ENCODE assay signal across 13 mouse cellular contexts in genomic region chr16:32784840-32785239, GRCm38 (mm10). TPM values are rescaled to one million over a fixed set of nuclear protein-coding genes. Genes with fewer than 3 reads are reported as not detected.
DNase-seq lines count a peak whose midpoint lies in the region; ATAC-seq and TF ChIP-seq lines count a peak whose summit lies in the region.
"Had no signal": no experiment of that assay in that cellular context is flagged by ENCODE, and none has a peak within 500 bp of the region (broad histone marks: within the 10 kb centered on the region; RNA-seq: fewer than 3 reads in every experiment).

No protein-coding gene starts in this region.

- H3K36me3 ChIP-seq in forebrain, postnatal 0 days (ENCODE audit: insufficient read depth): no peaks in the 10 kb centered on the region
- H3K36me3 ChIP-seq in forebrain, embryonic 16.5 days (ENCODE audit: control insufficient read depth, insufficient read depth): no peaks in the 10 kb centered on the region
- H3K36me3 ChIP-seq in hindbrain, embryonic 11.5 days (ENCODE audit: control insufficient read depth, insufficient read depth, low read length): no peaks in the 10 kb centered on the region

- no peaks in the 10 kb centered on the region for H3K9me3 ChIP-seq in forebrain, postnatal 0 days (ENCODE audit: low read length)
- H3K9me3 ChIP-seq in forebrain, embryonic 16.5 days (ENCODE audit: control insufficient read depth, low read length): no peaks in the 10 kb centered on the region
- no peaks in the 10 kb centered on the region for H3K9me3 ChIP-seq in hindbrain, embryonic 11.5 days (ENCODE audit: control insufficient read depth, low read length)

- H3K9ac ChIP-seq in forebrain, postnatal 0 days: no peak overlapping the region
- no peak overlapping the region for H3K9ac ChIP-seq in forebrain, embryonic 16.5 days (replicated peaks; ENCODE audit: low read depth, low read length)
- no peak overlapping the region for H3K9ac ChIP-seq in hindbrain, embryonic 11.5 days (ENCODE audit: low read depth, low read length)
- H3K9ac ChIP-seq: liver, embryonic 14.5 days had no signal

- no peak for TF ChIP-seq CTCF in forebrain, postnatal 0 days (IDR thresholded peaks at IDR 0.05; ENCODE audit: low read depth)

- H3K27me3 ChIP-seq in forebrain, postnatal 0 days (ENCODE audit: insufficient read depth, low read length): no peaks in the 10 kb centered on the region
- no peaks in the 10 kb centered on the region for H3K27me3 ChIP-seq in forebrain, embryonic 16.5 days (replicated peaks; ENCODE audit: control insufficient read depth, insufficient read depth, low read length)
- no peaks in the 10 kb centered on the region for H3K27me3 ChIP-seq in hindbrain, embryonic 11.5 days (ENCODE audit: control insufficient read depth, insufficient read depth, low read length)

- no peak overlapping the region for H3K4me2 ChIP-seq in forebrain, postnatal 0 days (ENCODE audit: low read depth)
- H3K4me2 ChIP-seq in forebrain, embryonic 16.5 days (ENCODE audit: low read length): no peak overlapping the region
- H3K4me2 ChIP-seq in hindbrain, embryonic 11.5 days (replicated peaks; ENCODE audit: low read depth, low read length): no peak overlapping the region

- no peaks in the 10 kb centered on the region for H3K4me1 ChIP-seq in forebrain, postnatal 0 days (ENCODE audit: insufficient read depth)
- H3K4me1 ChIP-seq in forebrain, embryonic 16.5 days (replicated peaks; ENCODE audit: control insufficient read depth, insufficient read depth, low read length): peaks cover 3% of the 10 kb centered on the region; the same call in 1 of the 2 replicates
- no peaks in the 10 kb centered on the region for H3K4me1 ChIP-seq in hindbrain, embryonic 11.5 days (replicated peaks; ENCODE audit: control insufficient read depth, insufficient read depth, low read length)

- no peak overlapping the region for H3K27ac ChIP-seq in forebrain, postnatal 0 days (ENCODE audit: low read depth, low read length)
- H3K27ac ChIP-seq in forebrain, embryonic 16.5 days (ENCODE audit: low read length): no peak overlapping the region
- no peak overlapping the region for H3K27ac ChIP-seq in hindbrain, embryonic 11.5 days (ENCODE audit: low read depth, low read length)
- H3K27ac ChIP-seq: kidney, postnatal 0 days; liver, embryonic 14.5 days had no signal

- H3K4me3 ChIP-seq in forebrain, postnatal 0 days (ENCODE audit: low read depth, low read length): no peak overlapping the region
- H3K4me3 ChIP-seq in forebrain, embryonic 16.5 days (replicated peaks; ENCODE audit: low read length): no peak overlapping the region
- no peak overlapping the region for H3K4me3 ChIP-seq in hindbrain, embryonic 11.5 days (ENCODE audit: low read depth, low read length)
- H3K4me3 ChIP-seq: erythroblast, embryonic 14.5 days had no signal

- peak; percentile 54 for DNase-seq in forebrain, postnatal 0 days
- DNase-seq in hindbrain, embryonic 11.5 days (ENCODE audit: low spot score): peak; percentile 48
- DNase-seq in mesoderm, embryonic 11.5 days (ENCODE audit: low read depth, low spot score): peak; percentile 43
- DNase-seq in right cerebral cortex, postnatal 25 days: peak; percentile 47
- no peak for DNase-seq in gastrocnemius, postnatal 25 days
- no peak for DNase-seq in kidney, postnatal 10 days
- DNase-seq: cerebellum, adult 18-20 months had no signal

- 66% methylated on average over 13 of the region's 13 CpGs for WGBS in forebrain, postnatal 0 days
- 66% methylated on average over 13 of the region's 13 CpGs for WGBS in forebrain, embryonic 16.5 days
- 77% methylated on average over 13 of the region's 13 CpGs for WGBS in hindbrain, embryonic 11.5 days

- peak; percentile 42; the same call in 1 of the 2 replicates for ATAC-seq in forebrain, postnatal 0 days
- no peak; the same call in 1 of the 2 replicates for ATAC-seq in forebrain, embryonic 16.5 days
- ATAC-seq in hindbrain, embryonic 11.5 days (ENCODE audit: low FRiP score): peak; percentile 66; the same call in 1 of the 2 replicates
- no peak for ATAC-seq in monocyte, adult 5-6 weeks (replicated peaks; ENCODE audit: insufficient number of reproducible peaks, low FRiP score, low TSS enrichment, poor library complexity, severe bottlenecking)

RNA-seq across cellular contexts. Expression of gene Muc20, which starts 12.4 kb away (rescaled TPM):
- not detected in 2 replicates for total RNA-seq in forebrain, postnatal 0 days (2014; rRNA removed)
- not detected in 2 replicates for polyA plus RNA-seq in forebrain, postnatal 0 days (2015; fragmentation: Nextera tagmentation; extraction: Ambion mirVana)
- not detected in 2 replicates for polyA plus RNA-seq in forebrain, embryonic 16.5 days (2015; fragmentation: Nextera tagmentation; extraction: Ambion mirVana)
- polyA plus RNA-seq in hindbrain, embryonic 11.5 days (2014; fragmentation: Nextera tagmentation; extraction: Ambion mirVana): not detected in 2 replicates
- 0.19 TPM in 1 of 3 replicates, not detected in the others for total RNA-seq in monocyte, adult 5-6 weeks (2017)
- total RNA-seq in gastrocnemius, postnatal 25 days (2021): under 1 TPM; 0.28 to 0.64 TPM

RNA-seq across cellular contexts. Expression of gene Smbd1, which starts 25.4 kb away (rescaled TPM):
- total RNA-seq in forebrain, postnatal 0 days (2014; rRNA removed): not detected in 2 replicates
- not detected in 2 replicates for polyA plus RNA-seq in forebrain, postnatal 0 days (2015; fragmentation: Nextera tagmentation; extraction: Ambion mirVana)
- not detected in 2 replicates for polyA plus RNA-seq in forebrain, embryonic 16.5 days (2015; fragmentation: Nextera tagmentation; extraction: Ambion mirVana)
- polyA plus RNA-seq in hindbrain, embryonic 11.5 days (2014; fragmentation: Nextera tagmentation; extraction: Ambion mirVana): not detected in 2 replicates
- not detected in 3 replicates for total RNA-seq in monocyte, adult 5-6 weeks (2017)
- not detected for total RNA-seq in gastrocnemius, postnatal 25 days (2021)
- polyA plus RNA-seq: erythroblast, embryonic 14.5 days; heart, embryonic 14.5 days had no signal

RNA-seq across cellular contexts. Expression of gene Muc4, which starts 49.2 kb away (rescaled TPM):
- not detected in 2 replicates for total RNA-seq in forebrain, postnatal 0 days (2014; rRNA removed)
- not detected in 2 replicates for polyA plus RNA-seq in forebrain, postnatal 0 days (2015; fragmentation: Nextera tagmentation; extraction: Ambion mirVana)
- polyA plus RNA-seq in forebrain, embryonic 16.5 days (2015; fragmentation: Nextera tagmentation; extraction: Ambion mirVana): not detected in 2 replicates
- polyA plus RNA-seq in hindbrain, embryonic 11.5 days (2014; fragmentation: Nextera tagmentation; extraction: Ambion mirVana): 0.11 and 0.22 TPM in 2 replicates
- total RNA-seq in monocyte, adult 5-6 weeks (2017): not detected in 3 replicates
- total RNA-seq in gastrocnemius, postnatal 25 days (2021): under 1 TPM; 0.08 to 0.43 TPM
- polyA plus RNA-seq: erythroblast, embryonic 14.5 days; heart, embryonic 14.5 days had no signal

Comparison
In these comparisons a context has a peak if more than half of its experiments do, and no peak if none do; other contexts are left out.
1. ATAC-seq: peak in forebrain, postnatal 0 days (single experiment) and hindbrain, embryonic 11.5 days (single experiment); none in forebrain, embryonic 16.5 days (single experiment) and monocyte, adult 5-6 weeks (single experiment).
2. DNase-seq: peak in forebrain, postnatal 0 days (single experiment), hindbrain, embryonic 11.5 days (single experiment), mesoderm, embryonic 11.5 days (single experiment) and right cerebral cortex, postnatal 25 days (single experiment); none in gastrocnemius, postnatal 25 days (single experiment) and kidney, postnatal 10 days (single experiment).